Mouse (Mus musculus) megakaryocyte, embryonic 14.5 days (primary cell): ENCODE data around the gene Inpp5a.

ENCODE experiments used
- FLI1 ChIP-seq: IDR thresholded peaks from 2 replicates; pipeline ENCODE4 v1.6.1; 2012; ENCODE audit warnings: low read length, inconsistent platforms, mixed read lengths
- GATA1 ChIP-seq: IDR thresholded peaks from 3 replicates; pipeline ENCODE4 v1.6.1; 2012; ENCODE audit warnings: mixed read lengths, low read length, inconsistent platforms, borderline replicate concordance

GRCm38 (mm10) chr7:139469457-139469856, 80.5 kb downstream of the Inpp5a start:
- TF ChIP-seq GATA1 (no peak), FLI1 (no peak)
